Mouse (Mus musculus): ENCODE results near the gene Pkp3. TPM values are rescaled to one million over a fixed set of nuclear protein-coding genes. Genes with fewer than 3 reads are reported as not detected.

Gene Pkp3
- polyA plus RNA-seq, 1 experiment from 2014 or later = not detected

DNA sequence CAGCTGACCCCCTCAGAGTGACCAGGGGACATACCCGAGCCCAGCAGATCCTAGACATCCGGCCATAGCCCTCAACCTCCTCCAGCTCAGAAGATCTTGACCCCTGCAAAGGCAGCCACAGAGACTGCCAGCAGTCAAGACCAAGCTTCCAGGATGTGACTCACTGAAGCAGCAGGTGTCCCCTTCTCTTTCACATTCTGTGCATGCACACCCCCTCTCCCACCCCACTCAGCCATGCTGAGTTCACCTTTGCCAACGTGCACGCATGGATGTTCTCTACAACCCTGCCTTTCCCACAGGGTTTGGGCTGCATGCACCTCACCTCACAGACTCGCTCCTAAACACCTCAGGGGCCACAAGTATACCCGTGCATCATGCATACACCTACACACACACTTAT lies 18.0 kb downstream of the Pkp3 start:
- no peak overlapping the region for H3K4me3 ChIP-seq (ENCODE audit: low read depth, low read length)
- WGBS = 72% methylated on average over 6 of the region's 6 CpGs

DNA sequence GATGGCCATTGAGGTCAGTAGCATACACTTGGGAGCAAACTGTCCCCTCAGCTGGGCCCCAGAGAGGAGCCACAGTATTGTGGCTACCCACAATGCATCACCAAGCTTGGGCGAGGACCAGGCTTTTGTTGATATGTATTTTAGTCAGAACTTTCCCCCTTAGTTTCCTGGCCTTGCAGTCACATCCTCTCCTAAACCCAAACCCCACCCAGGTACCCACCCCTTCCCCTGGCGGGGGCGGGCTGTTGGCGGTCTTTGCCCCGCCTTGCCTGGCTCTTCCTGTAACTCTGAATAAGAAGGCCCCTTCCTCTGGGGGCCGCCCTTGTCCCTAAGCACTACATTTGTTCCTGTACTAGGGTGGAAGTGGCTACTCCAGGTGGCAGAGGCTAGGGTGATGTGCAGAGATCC lies 18.6 kb downstream of the Pkp3 start:
- no peaks in the 10 kb centered on the region for H3K9me3 ChIP-seq (replicated peaks; ENCODE audit: control insufficient read depth, low read length)
- peaks cover 2% of the 10 kb centered on the region; the same call in 1 of the 2 replicates for H3K4me1 ChIP-seq (ENCODE audit: control insufficient read depth, insufficient read depth, low read length)
- ATAC-seq = no peak
- WGBS = 43% methylated on average over 6 of the region's 6 CpGs
- H3K36me3 ChIP-seq (ENCODE audit: control insufficient read depth, insufficient read depth, low read length) = no peaks in the 10 kb centered on the region
- no peak for DNase-seq (ENCODE audit: low spot score)
- no peak overlapping the region for H3K9ac ChIP-seq (ENCODE audit: low read length)
- peaks cover 23% of the 10 kb centered on the region for H3K27me3 ChIP-seq (replicated peaks; ENCODE audit: control insufficient read depth, insufficient read depth, low read length)
- no peak overlapping the region for H3K4me3 ChIP-seq (ENCODE audit: low read depth, low read length)
- H3K27ac ChIP-seq (ENCODE audit: low read depth, low read length) = no peak overlapping the region
- no peak overlapping the region for H3K4me2 ChIP-seq (ENCODE audit: low read length)

More for the DNA sequence above, 18.0 kb downstream of the Pkp3 start:
- no peaks in the 10 kb centered on the region for H3K9me3 ChIP-seq (replicated peaks; ENCODE audit: control insufficient read depth, low read length)
- no peak overlapping the region for H3K9ac ChIP-seq (ENCODE audit: low read length)
- DNase-seq (ENCODE audit: low spot score) (no peak), ATAC-seq (no peak)
- H3K27me3 ChIP-seq (replicated peaks; ENCODE audit: control insufficient read depth, insufficient read depth, low read length) = peaks cover 19% of the 10 kb centered on the region
- H3K4me2 ChIP-seq (ENCODE audit: low read length) = no peak overlapping the region
- H3K27ac ChIP-seq (ENCODE audit: low read depth, low read length) = no peak overlapping the region
- H3K4me1 ChIP-seq (ENCODE audit: control insufficient read depth, insufficient read depth, low read length) = peaks cover 2% of the 10 kb centered on the region; the same call in 1 of the 2 replicates
- H3K36me3 ChIP-seq (ENCODE audit: control insufficient read depth, insufficient read depth, low read length) = no peaks in the 10 kb centered on the region

DNA sequence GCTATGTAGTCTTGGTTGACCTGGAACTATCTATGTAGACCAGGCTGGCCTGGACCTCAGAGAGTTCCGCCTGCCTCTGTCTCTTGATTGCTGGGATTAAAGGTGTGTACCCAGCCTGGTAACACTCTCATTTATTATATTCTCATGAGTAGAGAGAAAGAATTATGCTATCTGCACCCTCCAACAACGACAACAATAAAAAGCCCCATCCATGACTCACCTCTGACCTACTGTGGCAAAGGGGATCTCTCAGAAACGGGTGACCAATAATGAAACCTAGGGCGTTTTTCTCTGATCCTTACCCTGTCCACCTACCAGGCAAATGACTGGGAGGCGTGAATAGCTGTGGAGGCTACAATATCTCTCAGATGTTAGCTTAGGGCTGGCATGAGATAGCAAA lies 19.2 kb downstream of the Pkp3 start:
- Histone ChIP-seq H3K27ac (ENCODE audit: low read depth, low read length) (no peak overlapping the region), H3K9me3 (replicated peaks; ENCODE audit: control insufficient read depth, low read length) (no peaks in the 10 kb centered on the region), H3K27me3 (replicated peaks; ENCODE audit: control insufficient read depth, insufficient read depth, low read length) (peaks cover 28% of the 10 kb centered on the region), H3K4me1 (ENCODE audit: control insufficient read depth, insufficient read depth, low read length) (peaks cover 2% of the 10 kb centered on the region; the same call in 1 of the 2 replicates), H3K4me2 (ENCODE audit: low read length) (no peak overlapping the region), H3K36me3 (ENCODE audit: control insufficient read depth, insufficient read depth, low read length) (no peaks in the 10 kb centered on the region), H3K9ac (ENCODE audit: low read length) (no peak overlapping the region), H3K4me3 (ENCODE audit: low read depth, low read length) (no peak overlapping the region)
- 89% methylated on average over 5 of the region's 5 CpGs for WGBS
- ATAC-seq = no peak
- no peak for DNase-seq (ENCODE audit: low spot score)

DNA sequence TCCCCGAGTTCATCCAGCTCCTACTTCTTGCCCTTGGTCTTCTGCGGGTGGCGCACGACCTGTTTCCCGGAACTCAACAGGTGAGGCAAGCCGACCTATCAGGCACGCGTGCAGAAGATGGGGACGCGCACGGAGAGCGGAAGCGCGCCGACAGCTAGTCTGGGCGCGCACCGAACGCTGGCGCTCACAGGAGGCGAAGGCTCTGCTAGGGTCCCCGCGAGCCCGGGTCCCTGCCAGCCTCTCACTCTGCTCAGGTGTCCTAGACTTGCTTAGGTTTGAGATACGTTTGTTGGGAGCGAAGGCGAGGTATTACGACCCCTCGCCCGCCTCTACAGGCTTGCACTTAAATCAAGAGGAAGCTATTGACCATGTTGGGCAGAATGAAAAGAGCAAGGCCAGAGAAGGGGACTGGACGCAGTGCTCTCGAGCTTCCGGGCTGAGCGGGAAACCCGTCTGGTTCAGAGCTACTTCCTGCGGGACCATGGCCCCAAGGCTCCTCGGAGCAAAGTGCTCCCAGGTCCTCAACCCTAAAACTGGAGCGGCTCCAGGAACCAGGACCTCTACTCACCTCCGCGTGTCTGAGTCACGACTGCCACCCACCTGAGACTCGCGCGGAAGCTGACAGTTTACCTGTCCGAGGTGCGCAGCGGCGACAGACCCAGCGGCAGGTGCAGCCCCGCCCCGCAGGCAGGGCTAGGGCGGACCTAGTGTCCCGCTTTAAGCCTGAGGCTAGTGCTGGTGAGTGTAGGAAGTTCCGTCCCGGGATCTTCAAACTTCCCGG lies 22.1 kb downstream of the Pkp3 start, which contains the start of gene Sigirr:
TSS of gene Sigirr (minus strand) at position 662 of the 781 bp plus-strand sequence.
- Histone ChIP-seq H3K4me3 (ENCODE audit: low read depth, low read length) (peak within 1 kb of the TSS; percentile 34), H3K4me1 (ENCODE audit: control insufficient read depth, insufficient read depth, low read length) (peaks cover 2% of the 10 kb centered on the region; the same call in 1 of the 2 replicates), H3K27ac (ENCODE audit: low read depth, low read length) (no peak within 1 kb of the TSS), H3K36me3 (ENCODE audit: control insufficient read depth, insufficient read depth, low read length) (no peaks in the 10 kb centered on the region), H3K4me2 (ENCODE audit: low read length) (peak within 1 kb of the TSS; percentile 54), H3K9ac (ENCODE audit: low read length) (peak within 1 kb of the TSS; percentile 41), H3K27me3 (replicated peaks; ENCODE audit: control insufficient read depth, insufficient read depth, low read length) (peaks cover 28% of the 10 kb centered on the region), H3K9me3 (replicated peaks; ENCODE audit: control insufficient read depth, low read length) (no peaks in the 10 kb centered on the region)
- DNase-seq (ENCODE audit: low spot score) (peak; percentile 48), ATAC-seq (no peak)
- WGBS = 2% methylated on average over 56 of the region's 56 CpGs

DNA sequence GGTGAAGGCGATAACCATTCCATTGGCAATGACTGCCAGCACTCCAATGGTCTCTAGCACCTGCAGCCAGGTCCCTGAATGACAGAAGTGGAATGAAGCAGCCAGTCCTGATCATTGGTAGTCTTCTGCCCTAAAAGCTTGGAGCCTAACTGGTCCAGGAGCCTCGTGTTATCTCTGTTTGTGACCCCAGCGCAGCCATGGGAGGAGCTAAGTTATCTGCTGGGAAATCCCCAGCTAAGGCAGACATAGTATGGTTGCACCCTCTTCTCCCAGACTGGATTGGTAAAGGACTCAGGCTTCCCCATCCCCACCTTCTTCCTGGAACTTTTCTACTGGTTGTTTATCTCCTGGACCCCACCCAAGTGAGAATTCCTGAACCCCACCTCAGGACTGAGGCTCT lies 25.1 kb downstream of the Pkp3 start:
- no peak for DNase-seq (ENCODE audit: low spot score)
- Histone ChIP-seq H3K36me3 (ENCODE audit: control insufficient read depth, insufficient read depth, low read length) (no peaks in the 10 kb centered on the region), H3K27me3 (replicated peaks; ENCODE audit: control insufficient read depth, insufficient read depth, low read length) (peaks cover 28% of the 10 kb centered on the region), H3K27ac (ENCODE audit: low read depth, low read length) (no peak overlapping the region), H3K9me3 (replicated peaks; ENCODE audit: control insufficient read depth, low read length) (no peaks in the 10 kb centered on the region), H3K4me2 (ENCODE audit: low read length) (no peak overlapping the region), H3K4me3 (ENCODE audit: low read depth, low read length) (no peak overlapping the region), H3K9ac (ENCODE audit: low read length) (no peak overlapping the region), H3K4me1 (ENCODE audit: control insufficient read depth, insufficient read depth, low read length) (peaks cover 2% of the 10 kb centered on the region; the same call in 1 of the 2 replicates)
- ATAC-seq = no peak
- 82% methylated on average over 3 of the region's 3 CpGs for WGBS

DNA sequence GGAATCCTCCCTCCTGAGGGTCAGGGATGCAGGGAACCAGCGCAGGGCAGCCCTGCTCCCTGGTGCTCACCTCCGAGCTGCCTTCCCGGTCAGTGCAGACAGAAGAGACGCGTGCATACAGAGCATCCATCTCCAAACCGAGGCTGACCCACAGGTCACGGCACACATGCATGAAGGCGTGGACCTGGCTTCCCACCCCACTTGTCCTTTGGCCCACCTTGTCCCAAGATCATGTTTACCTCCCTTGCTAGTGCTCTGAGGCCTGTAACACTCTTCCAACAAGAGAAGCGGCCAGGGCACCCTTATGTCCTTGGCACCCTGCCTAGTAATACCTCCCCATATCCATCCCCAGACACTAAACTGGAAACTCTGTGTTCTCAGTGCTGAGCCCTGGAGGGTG lies 37.9 kb downstream of the Pkp3 start:
- H3K4me3 ChIP-seq (ENCODE audit: low read depth, low read length) = no peak overlapping the region
- no peak for DNase-seq (ENCODE audit: low spot score)
- WGBS = 88% methylated on average over 9 of the region's 9 CpGs

DNA sequence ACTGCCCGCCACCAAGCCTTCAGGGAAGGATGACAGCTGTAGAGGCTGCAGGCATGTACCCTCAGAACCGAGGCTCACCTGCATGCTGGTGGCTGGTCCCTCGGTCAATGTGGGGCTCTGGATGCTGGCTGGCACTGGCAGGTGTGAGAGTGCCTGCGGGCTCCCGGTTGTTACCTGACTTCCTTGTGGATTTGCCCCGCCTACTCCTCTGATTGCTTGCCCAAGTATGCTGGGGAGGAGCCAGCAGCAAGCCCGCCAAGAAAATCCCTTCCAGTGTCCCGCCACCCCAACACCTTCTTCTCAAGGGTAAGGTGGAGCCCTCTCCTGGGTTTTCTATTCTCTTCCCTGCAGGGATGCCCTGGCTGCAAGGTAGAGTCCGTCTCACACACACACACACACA lies 39.6 kb downstream of the Pkp3 start, which contains the start of gene Ano9:
TSS of gene Ano9 (minus strand) at position 171 of the 400 bp plus-strand sequence.
- ATAC-seq = no peak

More for the DNA sequence above, 37.9 kb downstream of the Pkp3 start:
- no peaks in the 10 kb centered on the region for H3K36me3 ChIP-seq (ENCODE audit: control insufficient read depth, insufficient read depth, low read length)
- H3K9ac ChIP-seq (ENCODE audit: low read length) = no peak overlapping the region
- no peak overlapping the region for H3K27ac ChIP-seq (ENCODE audit: low read depth, low read length)
- H3K27me3 ChIP-seq (replicated peaks; ENCODE audit: control insufficient read depth, insufficient read depth, low read length) = no peaks in the 10 kb centered on the region
- ATAC-seq = no peak
- no peaks in the 10 kb centered on the region for H3K9me3 ChIP-seq (replicated peaks; ENCODE audit: control insufficient read depth, low read length)
- no peaks in the 10 kb centered on the region for H3K4me1 ChIP-seq (ENCODE audit: control insufficient read depth, insufficient read depth, low read length)
- H3K4me2 ChIP-seq (ENCODE audit: low read length) = no peak overlapping the region

DNA sequence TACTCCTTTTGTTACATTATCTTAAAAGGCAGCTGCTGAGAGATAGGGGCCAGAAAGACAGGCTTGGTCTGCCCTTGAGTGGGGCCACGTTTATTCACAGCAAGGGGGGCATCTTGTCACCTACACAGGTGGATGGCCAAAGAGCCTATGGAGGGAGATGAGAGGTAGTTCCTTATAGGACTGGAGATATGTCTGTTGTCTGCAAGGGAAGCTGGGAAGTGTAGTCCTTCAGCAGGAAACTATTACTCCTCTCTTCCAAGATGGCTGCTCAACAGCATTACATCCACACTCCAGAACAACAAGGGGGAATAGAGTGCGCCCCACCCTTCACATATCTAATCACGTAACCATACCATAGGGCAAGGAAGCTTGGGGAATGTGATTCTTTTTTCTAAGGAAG lies 41.5 kb downstream of the Pkp3 start:
- H3K4me1 ChIP-seq (ENCODE audit: control insufficient read depth, insufficient read depth, low read length) = no peaks in the 10 kb centered on the region
- H3K27ac ChIP-seq (ENCODE audit: low read depth, low read length) = no peak overlapping the region
- no peaks in the 10 kb centered on the region for H3K9me3 ChIP-seq (replicated peaks; ENCODE audit: control insufficient read depth, low read length)
- ATAC-seq (no peak), DNase-seq (ENCODE audit: low spot score) (peak; percentile 17)
- no peaks in the 10 kb centered on the region for H3K36me3 ChIP-seq (ENCODE audit: control insufficient read depth, insufficient read depth, low read length)
- H3K27me3 ChIP-seq (replicated peaks; ENCODE audit: control insufficient read depth, insufficient read depth, low read length) = no peaks in the 10 kb centered on the region
- no peak overlapping the region for H3K4me3 ChIP-seq (ENCODE audit: low read depth, low read length)
- H3K9ac ChIP-seq (ENCODE audit: low read length) = no peak overlapping the region
- WGBS = 67% methylated on average over 3 of the region's 3 CpGs
- no peak overlapping the region for H3K4me2 ChIP-seq (ENCODE audit: low read length)

More for the DNA sequence above, 39.6 kb downstream of the Pkp3 start, which contains the start of gene Ano9:
- WGBS = 16% methylated on average over 9 of the region's 9 CpGs
- no peaks in the 10 kb centered on the region for H3K36me3 ChIP-seq (ENCODE audit: control insufficient read depth, insufficient read depth, low read length)
- no peaks in the 10 kb centered on the region for H3K4me1 ChIP-seq (ENCODE audit: control insufficient read depth, insufficient read depth, low read length)
- H3K4me2 ChIP-seq (ENCODE audit: low read length) = no peak within 1 kb of the TSS
- H3K27ac ChIP-seq (ENCODE audit: low read depth, low read length) = no peak within 1 kb of the TSS
- no peak within 1 kb of the TSS for H3K9ac ChIP-seq (ENCODE audit: low read length)
- no peaks in the 10 kb centered on the region for H3K27me3 ChIP-seq (replicated peaks; ENCODE audit: control insufficient read depth, insufficient read depth, low read length)
- H3K4me3 ChIP-seq (ENCODE audit: low read depth, low read length) = no peak within 1 kb of the TSS
- no peak for DNase-seq (ENCODE audit: low spot score)
- no peaks in the 10 kb centered on the region for H3K9me3 ChIP-seq (replicated peaks; ENCODE audit: control insufficient read depth, low read length)

DNA sequence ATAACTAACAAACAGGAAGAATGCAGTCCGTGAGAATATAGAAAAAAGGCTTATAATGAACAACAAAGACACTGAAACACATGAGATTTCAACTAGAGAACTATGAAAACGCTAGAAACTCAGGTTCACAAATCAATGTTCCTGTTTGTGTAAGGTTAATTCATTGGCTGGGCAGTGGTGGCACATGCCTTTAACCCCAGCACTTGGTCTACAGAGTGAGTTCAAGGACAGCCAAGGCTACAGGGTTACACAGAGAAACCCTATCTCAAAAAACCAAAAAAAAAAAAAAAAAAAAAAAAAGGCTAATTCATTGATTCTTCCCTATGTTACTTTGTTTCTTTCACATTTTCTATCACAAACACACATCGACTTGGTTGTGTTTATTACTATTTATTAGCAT lies 42.6 kb downstream of the Pkp3 start:
- ATAC-seq (no peak), DNase-seq (ENCODE audit: low spot score) (no peak)
- Histone ChIP-seq H3K27ac (ENCODE audit: low read depth, low read length) (no peak overlapping the region), H3K4me1 (ENCODE audit: control insufficient read depth, insufficient read depth, low read length) (no peaks in the 10 kb centered on the region), H3K27me3 (replicated peaks; ENCODE audit: control insufficient read depth, insufficient read depth, low read length) (no peaks in the 10 kb centered on the region), H3K4me3 (ENCODE audit: low read depth, low read length) (no peak overlapping the region), H3K36me3 (ENCODE audit: control insufficient read depth, insufficient read depth, low read length) (no peaks in the 10 kb centered on the region), H3K9me3 (replicated peaks; ENCODE audit: control insufficient read depth, low read length) (no peaks in the 10 kb centered on the region), H3K4me2 (ENCODE audit: low read length) (no peak overlapping the region), H3K9ac (ENCODE audit: low read length) (no peak overlapping the region)
- 89% methylated on average over 3 of the region's 3 CpGs for WGBS

Data from forebrain, embryonic 14.5 days (tissue).